Mouse (Mus musculus) cerebellum, adult 2 months (tissue): ENCODE data around the gene Ccdc120. TPM values are rescaled to one million over a fixed set of nuclear protein-coding genes. Genes with fewer than 3 reads are reported as not detected.
"Not testable (repeated sequence)": the region's sequence is repeated elsewhere in the genome, so short reads cannot be mapped to it uniquely, and the experiment has no call there.

ENCODE experiments used
- DNase-seq, 2 experiments: peaks; one replicate each; pipeline ENCODE4 v3.0.0; 2021
- H3K27ac ChIP-seq: fragments of 200-500 bp; 2 replicates; pipeline ENCODE4 v1.5.1; 2012; ENCODE audit warnings: low read length, control low read depth, inconsistent platforms; ENCODE audit not compliant: insufficient read depth
- H3K27me3 ChIP-seq: fragments of 200-500 bp; 2 replicates; pipeline ENCODE4 v1.6.1; 2012; ENCODE audit warnings: inconsistent platforms, mild to moderate bottlenecking, low read length, moderate library complexity; ENCODE audit not compliant: control insufficient read depth, insufficient read depth
- H3K4me1 ChIP-seq: fragments of 200-500 bp; 2 replicates; pipeline ENCODE4 v1.6.1; 2011; ENCODE audit warnings: low read length; ENCODE audit not compliant: control insufficient read depth, insufficient read depth
- H3K4me3 ChIP-seq: fragments of 200-500 bp; replicated peaks from 2 replicates; pipeline ENCODE3; 2011; ENCODE audit warnings: mild to moderate bottlenecking, low read depth, low read length, control low read depth; ENCODE audit not compliant: insufficient read depth
- CTCF ChIP-seq: fragments of 200-500 bp; IDR thresholded peaks from 2 replicates; pipeline ENCODE4 v1.5.1; 2011; ENCODE audit warnings: low read depth, mild to moderate bottlenecking, control low read depth, low read length, moderate library complexity, borderline replicate concordance; ENCODE audit not compliant: insufficient read depth
- POLR2A ChIP-seq: fragments of 200-500 bp; IDR thresholded peaks from 2 replicates; pipeline ENCODE4 v1.6.1; 2011; ENCODE audit warnings: low read length, control low read depth, borderline replicate concordance; ENCODE audit not compliant: insufficient read depth
- WGBS: fragments of 180-500 bp; shearing (Covaris S2); methylation state at CpG from one replicate; pipeline ENCODE4 v1.1.7; 2018; 5-methylcytosine and 5-hydroxymethylcytosine counted together
- polyA plus RNA-seq: library from polyadenylated mRNA; depleted of rRNA; stranded (reverse); fragments of >200 nt; gene quantifications from 2 replicates; pipeline ENCODE4 v1.2.3, GENCODE M21; 2012

Ccdc120 gene
- polyA plus RNA-seq, 1 experiment = 68.3 TPM

DNA sequence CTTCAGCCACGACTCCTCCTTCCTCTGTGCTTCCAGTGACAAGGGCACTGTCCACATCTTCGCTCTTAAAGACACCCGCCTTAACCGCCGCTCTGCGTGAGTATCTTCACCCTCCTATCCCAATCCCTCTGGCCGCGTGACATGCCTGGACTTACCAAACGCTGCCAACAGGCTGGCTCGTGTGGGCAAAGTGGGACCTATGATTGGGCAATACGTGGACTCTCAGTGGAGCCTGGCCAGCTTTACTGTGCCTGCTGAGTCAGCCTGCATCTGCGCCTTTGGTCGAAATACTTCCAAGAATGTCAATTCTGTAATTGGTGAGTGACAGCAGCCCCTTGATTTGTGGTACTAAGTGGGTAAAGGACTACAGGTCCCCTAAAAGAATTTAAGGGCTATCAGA lies 23.5 kb downstream of the Ccdc120 start:
- H3K27me3 ChIP-seq = no peaks in the 10 kb centered on the region
- H3K4me1 ChIP-seq = no peaks in the 10 kb centered on the region
- 81% methylated on average over 13 of the region's 13 CpGs for WGBS
- DNase-seq = no peak
- no peak overlapping the region for H3K4me3 ChIP-seq
- no peak overlapping the region for H3K27ac ChIP-seq
- no peak for TF ChIP-seq POLR2A
- no peak for TF ChIP-seq CTCF

DNA sequence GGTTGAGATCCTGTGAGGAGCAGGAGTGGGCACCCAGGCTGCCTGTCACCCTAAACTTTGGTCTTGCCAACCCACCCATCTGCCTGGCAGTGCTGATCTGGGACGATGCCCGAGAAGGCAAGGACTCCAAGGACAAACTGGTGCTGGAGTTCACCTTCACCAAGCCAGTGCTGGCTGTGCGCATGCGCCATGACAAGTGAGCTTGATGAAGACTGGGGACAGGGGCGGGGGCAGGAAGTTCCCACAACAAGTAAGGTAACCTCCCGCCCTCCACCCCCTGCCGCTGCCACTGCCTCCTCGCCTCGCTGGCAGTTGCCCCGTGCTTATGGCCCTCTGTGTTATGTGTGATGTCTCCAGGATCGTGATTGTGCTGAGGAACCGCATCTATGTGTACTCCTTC lies 24.9 kb downstream of the Ccdc120 start:
- WGBS = 86% methylated on average over 11 of the region's 12 CpGs

DNA sequence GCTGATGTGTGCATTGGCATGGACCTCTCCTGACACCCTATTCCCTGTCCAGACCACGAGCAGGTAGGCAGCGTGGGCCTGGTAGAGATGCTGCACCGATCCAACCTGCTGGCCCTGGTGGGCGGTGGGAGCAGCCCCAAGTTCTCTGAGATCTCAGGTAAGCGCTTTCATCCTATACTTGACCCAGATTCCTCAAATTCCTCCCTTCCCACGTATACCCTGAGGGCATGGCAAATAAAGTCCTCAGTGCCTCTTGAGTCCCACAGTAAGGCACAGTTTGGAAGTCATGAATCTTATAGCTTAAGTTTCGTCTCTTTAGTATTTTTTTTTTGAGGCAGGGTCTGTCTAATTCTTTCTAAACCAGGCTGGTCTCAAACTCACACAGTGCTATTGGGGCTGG lies 26.6 kb downstream of the Ccdc120 start:
- Histone ChIP-seq H3K27ac (no peak overlapping the region), H3K4me3 (no peak overlapping the region), H3K27me3 (no peaks in the 10 kb centered on the region), H3K4me1 (no peaks in the 10 kb centered on the region)
- TF ChIP-seq POLR2A = no peak
- no peak for TF ChIP-seq CTCF
- WGBS = 87% methylated on average over 7 of the region's 7 CpGs
- no peak for DNase-seq

More for the DNA sequence above, 24.9 kb downstream of the Ccdc120 start:
- no peak overlapping the region for H3K4me3 ChIP-seq
- TF ChIP-seq CTCF = no peak
- no peak for TF ChIP-seq POLR2A
- H3K27ac ChIP-seq = no peak overlapping the region
- no peak for DNase-seq
- no peaks in the 10 kb centered on the region for H3K27me3 ChIP-seq
- H3K4me1 ChIP-seq = no peaks in the 10 kb centered on the region

DNA sequence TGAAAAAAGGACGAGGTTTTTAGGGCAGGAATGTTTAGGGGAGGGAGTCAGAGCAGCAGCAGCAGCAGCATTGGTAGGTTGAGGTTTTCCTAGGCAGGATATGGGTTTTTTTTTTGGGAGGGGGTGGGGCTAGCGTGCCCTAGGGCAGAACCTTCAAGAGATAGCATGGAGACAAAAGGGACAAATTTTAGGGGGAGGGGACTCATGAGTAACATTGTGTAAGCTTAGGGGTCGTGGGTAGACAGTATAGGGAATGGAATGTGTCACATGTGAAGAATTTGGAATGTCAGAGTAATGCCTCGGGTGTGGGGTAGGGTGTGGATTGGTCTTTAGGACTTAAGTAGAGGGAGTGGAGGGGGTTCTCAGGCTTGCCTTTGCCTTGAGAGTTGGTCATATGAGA lies 28.0 kb downstream of the Ccdc120 start:
- no peak for DNase-seq
- TF ChIP-seq POLR2A = no peak
- TF ChIP-seq CTCF = no peak
- H3K4me1 ChIP-seq = no peaks in the 10 kb centered on the region
- 24% methylated on average over 4 of the region's 4 CpGs for WGBS
- H3K27me3 ChIP-seq = no peaks in the 10 kb centered on the region
- H3K4me3 ChIP-seq = peak overlapping the region; percentile 100
- H3K27ac ChIP-seq = no peak overlapping the region

DNA sequence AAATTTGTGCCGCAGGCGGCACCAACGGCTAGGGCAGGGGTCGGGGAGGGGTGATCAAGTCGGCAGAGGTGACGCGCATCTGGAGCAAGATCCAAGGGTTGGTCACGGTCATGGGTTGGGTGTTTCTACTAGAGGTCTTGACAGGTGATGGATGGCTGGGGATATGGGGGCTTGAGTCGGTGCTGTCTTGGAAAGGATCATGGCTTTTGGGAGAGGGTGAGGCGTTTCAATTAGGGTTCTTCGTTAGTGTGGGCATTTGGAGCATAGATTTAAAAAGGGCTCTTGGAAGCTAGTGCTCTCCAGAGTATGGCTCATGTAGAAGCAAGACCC lies 28.5 kb downstream of the Ccdc120 start:
- no peaks in the 10 kb centered on the region for H3K4me1 ChIP-seq
- 13% methylated on average over 11 of the region's 11 CpGs for WGBS
- TF ChIP-seq CTCF (no peak), POLR2A (no peak)
- H3K27ac ChIP-seq = peak overlapping the region; percentile 99
- no peaks in the 10 kb centered on the region for H3K27me3 ChIP-seq
- H3K4me3 ChIP-seq = peak overlapping the region; percentile 100
- DNase-seq = no peak

DNA sequence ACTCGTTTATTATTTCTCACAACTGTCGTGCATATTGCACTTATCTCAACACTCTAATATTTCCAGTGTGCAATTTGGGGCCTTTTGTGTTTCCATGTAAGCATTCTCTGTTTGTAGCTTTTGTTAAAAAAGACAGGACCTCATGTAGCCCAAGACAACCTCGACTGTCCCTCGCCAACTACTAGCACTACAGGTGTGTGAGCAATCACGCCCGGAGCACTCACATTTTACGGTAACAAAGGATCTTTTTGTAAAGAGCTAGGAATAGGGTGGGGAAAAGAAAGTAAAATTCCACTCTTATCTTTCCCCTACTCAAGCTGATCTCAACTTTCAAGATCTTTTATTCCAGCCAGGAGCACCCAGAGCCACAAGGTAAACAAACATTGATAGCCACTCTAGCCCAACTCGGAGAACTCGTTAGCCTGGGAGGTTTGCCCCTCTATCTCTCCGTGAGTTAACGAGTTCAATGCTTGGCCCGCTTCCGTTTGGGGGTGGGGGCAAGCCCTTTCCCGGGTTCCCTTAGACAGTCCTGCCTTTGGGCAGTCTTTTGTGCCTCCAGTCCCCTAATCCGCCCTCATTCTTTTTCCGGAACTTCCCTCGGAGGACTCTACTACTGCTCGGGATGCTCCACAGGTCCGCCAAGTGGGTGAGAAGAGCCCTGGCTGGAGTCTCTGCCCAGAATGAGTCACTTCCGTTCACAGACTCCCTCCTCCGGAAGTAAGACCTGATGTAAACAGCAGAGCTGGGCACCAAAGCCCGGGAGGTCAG lies 29.0 kb downstream of the Ccdc120 start, which contains the start of gene Gm45208:
Gm45208 (plus strand) TSS at position 732 of the 768 bp plus-strand sequence.
- H3K27ac ChIP-seq = peak within 1 kb of the TSS; percentile 99
- 13% methylated on average over 22 of the region's 22 CpGs for WGBS

DNA sequence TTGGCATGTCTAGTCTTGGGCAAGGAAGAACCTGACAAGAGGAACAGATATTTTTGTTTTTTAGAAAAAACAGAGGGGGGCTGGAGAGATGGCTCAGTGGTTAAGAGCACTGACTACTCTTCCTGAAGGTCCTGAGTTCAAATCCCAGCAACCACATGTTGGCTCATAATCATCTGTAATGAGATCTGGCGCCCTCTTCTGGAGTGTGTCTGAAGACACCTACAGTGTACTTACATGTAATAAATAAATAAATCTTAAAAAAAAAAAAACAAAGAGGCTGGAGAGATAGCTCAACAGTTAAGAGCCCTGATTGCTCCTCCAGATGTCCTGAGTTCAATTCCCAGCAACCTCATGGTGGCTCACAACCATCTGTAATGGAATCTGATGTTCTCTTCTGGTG lies 34.6 kb downstream of the Ccdc120 start:
- not testable (repeated sequence) for DNase-seq, H3K27me3 ChIP-seq, H3K27ac ChIP-seq, H3K4me3 ChIP-seq, H3K4me1 ChIP-seq
- 35% methylated on average over 1 of the region's 1 CpGs for WGBS

More for the DNA sequence above, 29.0 kb downstream of the Ccdc120 start, which contains the start of gene Gm45208:
- no peaks in the 10 kb centered on the region for H3K4me1 ChIP-seq
- TF ChIP-seq POLR2A = peak; percentile 61; the same call in 1 of the 2 replicates
- TF ChIP-seq CTCF = no peak
- H3K27me3 ChIP-seq = no peaks in the 10 kb centered on the region
- peak within 1 kb of the TSS; percentile 100 for H3K4me3 ChIP-seq
- peak; percentile 79 to 83 for DNase-seq

DNA sequence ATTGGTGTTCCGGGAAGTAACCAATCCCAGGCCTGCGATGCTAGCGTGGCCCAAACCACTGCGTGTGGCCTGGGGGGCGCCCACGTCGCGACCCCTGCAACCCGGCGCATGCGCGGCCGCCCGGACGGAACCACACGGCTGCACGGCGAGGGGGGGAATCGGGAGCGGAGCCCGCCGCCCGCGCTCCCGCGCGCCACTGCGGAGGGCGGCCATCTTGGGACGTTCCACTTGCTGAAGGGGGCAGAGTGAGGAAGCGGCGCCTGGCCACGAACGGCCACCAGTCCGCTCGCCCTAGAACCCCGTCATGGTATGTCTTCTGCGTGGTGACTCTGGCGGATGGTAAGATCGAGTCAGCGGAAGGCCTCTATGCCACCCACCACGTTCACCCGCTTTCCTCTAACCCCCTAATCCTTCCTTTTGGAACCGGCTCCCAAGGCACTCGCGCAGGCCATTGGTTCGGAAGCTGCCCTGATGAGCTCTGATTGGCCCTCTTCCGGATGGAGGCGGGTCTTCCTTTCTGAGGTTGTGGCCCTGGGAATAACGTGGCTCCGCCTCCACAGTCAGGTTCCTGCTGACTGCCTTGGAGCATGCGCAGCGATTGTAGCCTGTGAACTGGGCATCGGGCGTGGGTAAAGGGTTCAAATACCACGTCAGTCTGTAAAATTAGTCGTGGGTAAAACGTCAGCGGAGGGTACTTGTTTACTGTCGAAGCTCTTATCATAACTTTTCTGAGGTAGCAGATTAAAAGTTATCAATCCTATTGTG lies 36.4 kb downstream of the Ccdc120 start, which contains the start of gene Wdr45:
Wdr45 (plus strand) TSS at position 199 of the 765 bp plus-strand sequence.
- Histone ChIP-seq H3K27ac (peak within 1 kb of the TSS; percentile 88), H3K4me3 (peak within 1 kb of the TSS; percentile 67)
- DNase-seq = peak; percentile 94 to 97
- WGBS = 7% methylated on average over 44 of the region's 60 CpGs
- H3K4me1 ChIP-seq, H3K27me3 ChIP-seq: not testable (repeated sequence)

DNA sequence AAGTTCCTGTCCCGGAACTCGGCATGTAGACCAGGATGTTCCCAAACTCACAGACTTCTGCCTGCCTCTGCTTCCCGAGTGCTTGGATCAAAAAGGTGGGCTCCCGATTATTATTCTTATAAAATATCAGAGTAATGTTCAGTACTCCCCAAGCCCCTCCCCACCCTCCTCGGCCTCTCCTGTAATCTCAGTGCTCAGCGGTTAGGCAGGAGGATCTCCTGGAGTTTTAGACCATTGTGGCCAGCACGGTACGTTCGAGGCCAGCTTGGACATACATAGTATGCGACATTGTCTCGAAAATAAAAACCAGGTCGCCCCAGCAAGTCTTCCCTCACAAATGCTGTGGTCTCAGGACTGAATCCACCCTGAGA lies 37.0 kb downstream of the Ccdc120 start:
- DNase-seq, H3K4me1 ChIP-seq, H3K27me3 ChIP-seq, H3K27ac ChIP-seq: not testable (repeated sequence)
- peak overlapping the region; percentile 67 for H3K4me3 ChIP-seq
- 14% methylated on average over 5 of the region's 12 CpGs for WGBS
